Comparison of ENCODE assay signal across 28 mouse cellular contexts in genomic region chr19:37147145-37147544, GRCm38 (mm10).
DNase-seq lines count a peak whose midpoint lies in the region; ATAC-seq lines count a peak whose summit lies in the region.
"Had no signal": no experiment of that assay in that cellular context is flagged by ENCODE, and none has a peak within 500 bp of the region (broad histone marks: within the 10 kb centered on the region; RNA-seq: fewer than 3 reads in every experiment).

No protein-coding gene starts in this region.

- H3K4me1 ChIP-seq in heart, embryonic 13.5 days, result peaks cover 39% of the 10 kb centered on the region
- peaks cover 13% of the 10 kb centered on the region for H3K4me1 ChIP-seq in heart, embryonic 10.5 days
- H3K4me1 ChIP-seq in liver, embryonic 16.5 days (ENCODE audit: control insufficient read depth, low read depth, low read length), result peaks cover 6% of the 10 kb centered on the region
- H3K4me1 ChIP-seq: forebrain, embryonic 15.5 days; intestine, embryonic 15.5 days; limb, embryonic 15.5 days; lung, embryonic 15.5 days had no signal

- no peak overlapping the region for H3K4me2 ChIP-seq in heart, embryonic 13.5 days
- H3K4me2 ChIP-seq in liver, embryonic 16.5 days (ENCODE audit: low read depth, low read length), result no peak overlapping the region
- H3K4me2 ChIP-seq: forebrain, embryonic 15.5 days; heart, embryonic 12.5 days; hindbrain, embryonic 15.5 days; intestine, embryonic 15.5 days; limb, embryonic 15.5 days; lung, embryonic 15.5 days; midbrain, embryonic 13.5 days had no signal

- no peaks in the 10 kb centered on the region for H3K27me3 ChIP-seq in heart, embryonic 13.5 days (replicated peaks)
- H3K27me3 ChIP-seq in heart, embryonic 10.5 days (ENCODE audit: insufficient read depth, poor library complexity, severe bottlenecking), result no peaks in the 10 kb centered on the region
- no peaks in the 10 kb centered on the region for H3K27me3 ChIP-seq in liver, embryonic 16.5 days (ENCODE audit: control insufficient read depth, insufficient read depth, low read depth, low read length)
- H3K27me3 ChIP-seq: CH12.LX; forebrain, embryonic 15.5 days; heart, embryonic 12.5 days; hindbrain, embryonic 15.5 days; intestine, embryonic 15.5 days; limb, embryonic 15.5 days; lung, embryonic 15.5 days; midbrain, embryonic 13.5 days had no signal

- H3K9me3 ChIP-seq in heart, embryonic 13.5 days, result no peaks in the 10 kb centered on the region
- H3K9me3 ChIP-seq in heart, embryonic 10.5 days, result no peaks in the 10 kb centered on the region
- no peaks in the 10 kb centered on the region for H3K9me3 ChIP-seq in liver, embryonic 16.5 days (replicated peaks; ENCODE audit: control insufficient read depth, low read length)
- H3K9me3 ChIP-seq: forebrain, embryonic 15.5 days; heart, embryonic 12.5 days; hindbrain, embryonic 15.5 days; intestine, embryonic 15.5 days; limb, embryonic 15.5 days; lung, embryonic 15.5 days; midbrain, embryonic 13.5 days had no signal

- no peak for ATAC-seq in heart, embryonic 13.5 days (ENCODE audit: extremely low read depth, insufficient number of reproducible peaks, low FRiP score, low TSS enrichment)
- peak; percentile 45; the same call in 1 of the 2 replicates for ATAC-seq in liver, embryonic 16.5 days (ENCODE audit: low read depth)
- ATAC-seq: forebrain, embryonic 15.5 days; intestine, embryonic 15.5 days; midbrain, embryonic 13.5 days had no signal

- H3K36me3 ChIP-seq in heart, embryonic 13.5 days, result no peaks in the 10 kb centered on the region
- no peaks in the 10 kb centered on the region for H3K36me3 ChIP-seq in heart, embryonic 10.5 days
- H3K36me3 ChIP-seq in liver, embryonic 16.5 days (ENCODE audit: control insufficient read depth, insufficient read depth), result no peaks in the 10 kb centered on the region
- H3K36me3 ChIP-seq: forebrain, embryonic 15.5 days; heart, embryonic 12.5 days; hindbrain, embryonic 15.5 days; intestine, embryonic 15.5 days; limb, embryonic 15.5 days; lung, embryonic 15.5 days; midbrain, embryonic 13.5 days had no signal

- no peak for DNase-seq in heart, embryonic 10.5 days (ENCODE audit: low spot score)
- peak; percentile 9 for DNase-seq in testis, postnatal 14 days (ENCODE audit: low spot score)
- DNase-seq in testis, postnatal 10 days (ENCODE audit: low spot score), result no peak
- no peak for DNase-seq in ovary, postnatal 10 days (ENCODE audit: low spot score)
- DNase-seq in ovary, postnatal 14 days (ENCODE audit: low spot score), result no peak
- DNase-seq: adrenal gland, postnatal 10 days; B cell, adult 2 months; cerebellum, adult 2 months; cerebellum, postnatal 36 days; gastrocnemius, postnatal 25 days; heart, postnatal 36 days; kidney, adult 8-10 months; kidney, postnatal 10 days; left cerebral cortex, postnatal 4 days; retina, postnatal 1 day; right cerebral cortex, postnatal 25 days; thymus, postnatal 25 days had no signal

- peak overlapping the region; percentile 33; the same call in 1 of the 2 replicates for H3K9ac ChIP-seq in heart, embryonic 13.5 days
- no peak overlapping the region for H3K9ac ChIP-seq in liver, embryonic 16.5 days (ENCODE audit: low read depth, low read length)
- H3K9ac ChIP-seq: forebrain, embryonic 15.5 days; heart, embryonic 12.5 days; hindbrain, embryonic 15.5 days; intestine, embryonic 15.5 days; limb, embryonic 15.5 days; lung, embryonic 15.5 days; midbrain, embryonic 13.5 days had no signal

- H3K27ac ChIP-seq in heart, embryonic 13.5 days (replicated peaks), result no peak overlapping the region
- H3K27ac ChIP-seq in heart, embryonic 10.5 days, result no peak overlapping the region
- H3K27ac ChIP-seq in liver, embryonic 16.5 days (ENCODE audit: low read length), result no peak overlapping the region
- H3K27ac ChIP-seq: forebrain, embryonic 15.5 days; hindbrain, embryonic 15.5 days; intestine, embryonic 15.5 days; left cerebral cortex, adult 2 months; limb, embryonic 15.5 days; lung, embryonic 15.5 days; midbrain, embryonic 13.5 days had no signal

- WGBS in heart, embryonic 13.5 days, result 48% methylated on average over 4 of the region's 4 CpGs
- WGBS in heart, embryonic 10.5 days, result 55% methylated on average over 4 of the region's 4 CpGs
- 31% methylated on average over 4 of the region's 4 CpGs for WGBS in liver, embryonic 16.5 days (ENCODE audit: insufficient replicate concordance)

- no peak overlapping the region for H3K4me3 ChIP-seq in heart, embryonic 13.5 days
- H3K4me3 ChIP-seq in heart, embryonic 10.5 days, result no peak overlapping the region
- no peak overlapping the region for H3K4me3 ChIP-seq in liver, embryonic 16.5 days (ENCODE audit: low read depth, low read length)
- H3K4me3 ChIP-seq: forebrain, embryonic 15.5 days; heart, embryonic 12.5 days; hindbrain, embryonic 15.5 days; intestine, embryonic 15.5 days; left cerebral cortex, adult 2 months; limb, embryonic 15.5 days; lung, embryonic 15.5 days; midbrain, embryonic 13.5 days had no signal
